Mouse (Mus musculus) naive thymus-derived CD4-positive, alpha-beta T cell, adult 2 months (primary cell): ENCODE measurements around the gene Aff4.

Experiments used
- DNase-seq: peaks from one replicate; pipeline ENCODE4 v3.0.0-alpha.2; 2011; ENCODE audit warnings: low read depth

Aff4 gene

GRCm38 (mm10) chr11:53427993-53428715, 77.5 kb downstream of the Aff4 start:
- no peak for DNase-seq

GRCm38 (mm10) chr11:53428716-53429057, 78.1 kb downstream of the Aff4 start:
- no peak for DNase-seq

GRCm38 (mm10) chr11:53429182-53429581, 78.5 kb downstream of the Aff4 start:
- DNase-seq: no peak

GRCm38 (mm10) chr11:53430300-53430669, 79.7 kb downstream of the Aff4 start:
- DNase-seq: no peak

GRCm38 (mm10) chr11:53430670-53431346, 80.2 kb downstream of the Aff4 start, which contains the start of the genes Uqcrq and Gdf9:
Gene Uqcrq (minus strand): TSS chr11:53430831.
Gene Gdf9 (plus strand): TSS chr11:53431023.
- DNase-seq: peak; percentile 99

- DNase-seq: no peak
These were observed 80.9 kb downstream of the Aff4 start for GRCm38 (mm10) chr11:53431347-53432056.

- DNase-seq: no peak
These were observed 82.4 kb downstream of the Aff4 start for GRCm38 (mm10) chr11:53433057-53433456.

GRCm38 (mm10) chr11:53435504-53435903, 84.9 kb downstream of the Aff4 start:
- DNase-seq: no peak

- DNase-seq: no peak
These were observed 85.7 kb downstream of the Aff4 start for GRCm38 (mm10) chr11:53436338-53436737.

GRCm38 (mm10) chr11:53441921-53442320, 91.3 kb downstream of the Aff4 start:
- DNase-seq: peak; percentile 66

GRCm38 (mm10) chr11:53443861-53444260, 93.2 kb downstream of the Aff4 start:
- peak; percentile 55 for DNase-seq

- DNase-seq: no peak
These were observed 94.9 kb downstream of the Aff4 start for GRCm38 (mm10) chr11:53445562-53445961.

GRCm38 (mm10) chr11:53446183-53446582, 95.5 kb downstream of the Aff4 start:
- DNase-seq: no peak

- no peak for DNase-seq
These were observed 97.4 kb downstream of the Aff4 start for GRCm38 (mm10) chr11:53447996-53448395.

- DNase-seq: no peak
These were observed 97.9 kb downstream of the Aff4 start for GRCm38 (mm10) chr11:53448529-53448928.

GRCm38 (mm10) chr11:53450070-53450705, 99.6 kb downstream of the Aff4 start:
- peak; percentile 52 for DNase-seq

- DNase-seq: no peak
These were observed 100.7 kb downstream of the Aff4 start for GRCm38 (mm10) chr11:53451361-53451760.

GRCm38 (mm10) chr11:53452396-53452795, 101.8 kb downstream of the Aff4 start:
- no peak for DNase-seq

GRCm38 (mm10) chr11:53453031-53453430, 102.4 kb downstream of the Aff4 start:
- no peak for DNase-seq

- DNase-seq: no peak
These were observed 106.1 kb downstream of the Aff4 start, which contains the start of the genes Gm10447 and Shroom1 for GRCm38 (mm10) chr11:53456474-53457371. Gene Gm10447 (minus strand): TSS chr11:53457110. Gene Shroom1 (plus strand): TSS chr11:53457205.

GRCm38 (mm10) chr11:53457372-53457954, 106.8 kb downstream of the Aff4 start:
- no peak for DNase-seq
